Mouse (Mus musculus) testis, adult 2 months (tissue): Measurements from ENCODE around the gene Slc35e3. TPM values are rescaled to one million over a fixed set of nuclear protein-coding genes. Genes with fewer than 3 reads are reported as not detected.
"Not testable (repeated sequence)": the region's sequence is repeated elsewhere in the genome, so short reads cannot be mapped to it uniquely, and the experiment has no call there.

Source experiments
- H3K27ac ChIP-seq: fragments of 200-500 bp; 2 replicates; pipeline ENCODE4 v1.5.1; 2012; ENCODE audit warnings: low read depth, low read length; ENCODE audit not compliant: control insufficient read depth, insufficient read depth
- H3K27me3 ChIP-seq: fragments of 200-500 bp; 2 replicates; pipeline ENCODE4 v1.6.1; 2012; ENCODE audit warnings: mild to moderate bottlenecking, low read length, moderate library complexity; ENCODE audit not compliant: control insufficient read depth, insufficient read depth
- H3K36me3 ChIP-seq: fragments of 200-500 bp; 2 replicates; pipeline ENCODE4 v1.6.1; 2012; ENCODE audit warnings: mild to moderate bottlenecking, low read length; ENCODE audit not compliant: control insufficient read depth, insufficient read depth
- H3K4me1 ChIP-seq: fragments of 200-500 bp; 2 replicates; pipeline ENCODE4 v1.6.1; 2012; ENCODE audit warnings: low read length; ENCODE audit not compliant: control insufficient read depth, insufficient read depth
- H3K4me3 ChIP-seq: fragments of 200-500 bp; 2 replicates; pipeline ENCODE4 v1.5.1; 2012; ENCODE audit warnings: low read depth, mild to moderate bottlenecking, low read length, moderate library complexity, mixed read lengths; ENCODE audit not compliant: control insufficient read depth
- CTCF ChIP-seq: fragments of 200-500 bp; IDR thresholded peaks from 2 replicates; pipeline ENCODE4 v1.5.1; 2012; ENCODE audit warnings: low read depth, mild to moderate bottlenecking, inconsistent platforms, low read length, moderate library complexity; ENCODE audit not compliant: control insufficient read depth, insufficient read depth, insufficient replicate concordance
- POLR2A ChIP-seq: fragments of 200-500 bp; IDR thresholded peaks from 2 replicates; pipeline ENCODE4 v1.6.1; 2012; ENCODE audit warnings: low read depth, mild to moderate bottlenecking, inconsistent platforms, low read length, moderate library complexity; ENCODE audit not compliant: control insufficient read depth
- polyA plus RNA-seq: library from polyadenylated mRNA; depleted of rRNA; stranded (reverse); fragments of >200 nt; gene quantifications from 2 replicates; pipeline ENCODE4 v1.2.3, GENCODE M21; 2012

Slc35e3 gene
- polyA plus RNA-seq, 1 experiment: 2.7 TPM

DNA sequence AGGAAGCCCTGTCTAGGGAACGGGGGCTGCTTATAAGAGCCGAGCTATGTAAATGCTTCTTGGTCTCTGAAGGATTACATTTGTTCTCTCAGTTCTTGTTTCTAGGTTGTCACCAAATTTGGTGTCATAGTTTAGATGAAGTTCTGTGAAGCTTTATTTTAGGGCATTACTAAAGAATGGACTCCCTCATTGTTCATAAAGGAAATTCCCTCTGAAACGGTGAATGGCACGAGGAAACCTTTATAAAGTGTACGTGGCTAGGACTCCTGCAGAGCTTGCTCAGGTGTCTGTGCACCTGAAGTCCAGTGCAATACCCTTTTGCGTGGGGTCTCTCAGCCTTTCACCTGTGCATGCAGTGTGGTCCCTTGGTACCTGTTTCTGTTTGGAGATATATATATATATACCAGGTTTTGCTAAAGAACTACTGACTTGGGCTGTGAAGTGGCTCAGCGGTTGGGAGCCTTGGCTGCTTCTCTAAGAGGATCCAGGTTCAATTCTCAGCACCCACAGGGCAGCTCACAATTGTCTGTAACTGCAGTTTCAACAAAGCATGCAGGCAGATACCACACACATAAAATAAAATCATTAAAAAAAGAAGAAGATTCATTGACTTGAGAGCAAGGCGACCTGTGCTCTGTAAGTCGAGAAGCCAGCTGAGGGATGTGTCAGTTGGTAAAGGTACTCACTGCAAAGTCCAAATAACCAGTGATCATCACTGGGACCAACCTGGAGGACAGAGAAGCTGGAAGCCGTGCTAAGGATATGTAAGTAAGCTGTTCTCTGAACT, 13.9 kb upstream of the Slc35e3 start:
- TF ChIP-seq CTCF (no peak), POLR2A (no peak)
- peaks cover 12% of the 10 kb centered on the region for H3K36me3 ChIP-seq
- H3K4me1 ChIP-seq: no peaks in the 10 kb centered on the region
- no peak overlapping the region for H3K4me3 ChIP-seq
- no peaks in the 10 kb centered on the region for H3K27me3 ChIP-seq
- no peak overlapping the region for H3K27ac ChIP-seq

DNA sequence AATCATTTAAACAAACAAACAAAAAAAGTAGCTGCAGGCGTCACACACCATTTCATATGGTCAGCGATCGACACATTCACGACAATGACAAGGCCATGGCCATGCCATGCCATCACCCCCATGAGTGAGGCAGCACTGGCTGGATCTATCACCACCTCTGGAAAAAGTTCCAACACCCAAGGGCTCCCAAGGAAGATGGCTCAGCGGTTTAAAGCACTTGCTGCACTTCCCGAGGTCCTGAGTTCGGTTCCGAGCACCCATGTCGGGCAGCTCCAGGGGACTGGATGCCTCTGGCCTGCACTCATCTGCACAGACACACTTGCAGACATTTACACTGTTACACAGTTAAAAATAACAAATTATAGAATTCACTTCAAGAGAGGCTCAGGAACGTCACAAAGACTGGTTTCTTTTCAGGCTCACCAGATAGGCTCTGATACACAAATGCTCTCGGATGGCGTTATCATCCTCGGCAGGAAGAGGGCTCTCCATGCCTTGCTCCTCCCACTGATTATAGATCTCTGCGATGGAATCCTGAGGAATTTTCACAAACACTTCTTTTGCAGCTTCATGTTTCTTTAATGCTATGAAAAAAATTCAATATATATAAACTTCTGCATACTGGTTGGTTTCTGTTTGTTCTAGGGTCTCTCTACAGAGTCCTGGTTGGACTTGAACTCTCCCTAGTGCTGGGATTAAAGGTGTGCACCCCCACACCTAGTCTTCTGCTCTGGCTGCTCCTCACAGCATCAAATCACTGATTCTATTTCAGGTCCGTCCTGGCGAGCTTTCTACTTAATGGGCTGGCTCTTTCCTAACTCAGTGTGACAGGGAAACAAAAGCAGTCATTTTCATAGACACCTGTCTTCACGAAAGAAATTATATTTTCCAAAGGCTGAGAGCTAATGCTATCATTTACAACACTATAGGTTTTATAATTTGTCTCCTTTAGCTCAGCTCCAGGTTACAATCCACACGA, 12.9 kb upstream of the Slc35e3 start:
- Histone ChIP-seq H3K4me1 (no peaks in the 10 kb centered on the region), H3K4me3 (no peak overlapping the region), H3K36me3 (peaks cover 12% of the 10 kb centered on the region), H3K27me3 (no peaks in the 10 kb centered on the region), H3K27ac (no peak overlapping the region)
- TF ChIP-seq CTCF: no peak
- no peak for TF ChIP-seq POLR2A

- H3K27me3 ChIP-seq, H3K27ac ChIP-seq, H3K4me3 ChIP-seq, H3K4me1 ChIP-seq: not testable (repeated sequence)
- H3K36me3 ChIP-seq: peaks cover 12% of the 10 kb centered on the region
Observed at GRCm38 (mm10) chr10:117758344-117758743, 12.2 kb upstream of the Slc35e3 start.

DNA sequence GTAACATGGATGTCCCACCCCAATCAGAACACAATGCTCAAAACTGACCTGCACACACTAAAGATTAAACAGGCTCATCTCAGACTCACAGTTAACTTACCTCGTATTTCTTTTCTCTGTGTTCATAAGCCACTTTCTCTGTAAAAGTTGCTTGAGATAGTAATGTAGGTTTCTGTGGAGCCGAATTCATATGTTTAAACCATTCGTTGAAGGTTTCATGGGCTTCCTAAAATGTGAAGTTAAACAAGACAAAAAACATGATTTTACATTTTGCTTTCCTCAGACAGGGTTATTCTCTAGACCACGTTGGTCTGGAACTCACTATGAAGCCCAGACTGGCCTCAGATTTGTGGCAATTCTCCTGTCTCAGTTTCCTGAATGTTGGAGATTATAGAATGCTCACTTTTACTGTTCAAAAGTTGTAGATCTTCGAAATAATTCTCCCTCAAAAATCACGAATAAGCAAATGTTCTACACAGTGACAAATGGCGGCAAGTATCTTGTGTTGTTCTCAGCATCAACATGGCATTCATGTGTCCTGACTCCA, 11.7 kb upstream of the Slc35e3 start:
- Histone ChIP-seq H3K36me3 (peaks cover 9% of the 10 kb centered on the region), H3K27me3 (no peaks in the 10 kb centered on the region), H3K4me3 (no peak overlapping the region), H3K4me1 (no peaks in the 10 kb centered on the region), H3K27ac (no peak overlapping the region)
- TF ChIP-seq CTCF (no peak), POLR2A (no peak)

DNA sequence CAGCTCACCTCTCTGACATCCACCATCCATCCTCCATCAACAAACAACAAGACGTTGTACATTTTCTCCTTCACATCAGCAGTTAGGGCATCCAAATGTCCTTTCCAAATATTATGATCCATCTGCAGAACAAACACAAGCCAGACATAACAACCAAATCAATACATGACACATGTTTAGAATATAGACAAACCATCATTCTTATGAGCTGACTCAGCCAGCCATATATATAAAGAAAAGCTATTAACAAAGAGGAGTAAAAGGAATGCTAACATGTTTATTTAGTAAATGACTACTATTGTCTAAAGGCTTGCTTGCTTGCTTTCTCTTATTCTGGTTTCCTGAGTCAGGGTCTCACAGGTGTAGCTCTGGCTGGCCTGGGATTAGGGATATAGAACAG, 11.1 kb upstream of the Slc35e3 start:
- no peaks in the 10 kb centered on the region for H3K27me3 ChIP-seq
- TF ChIP-seq POLR2A (no peak), CTCF (no peak)
- no peaks in the 10 kb centered on the region for H3K4me1 ChIP-seq
- H3K36me3 ChIP-seq: peaks cover 8% of the 10 kb centered on the region
- H3K4me3 ChIP-seq: no peak overlapping the region
- H3K27ac ChIP-seq: no peak overlapping the region

DNA sequence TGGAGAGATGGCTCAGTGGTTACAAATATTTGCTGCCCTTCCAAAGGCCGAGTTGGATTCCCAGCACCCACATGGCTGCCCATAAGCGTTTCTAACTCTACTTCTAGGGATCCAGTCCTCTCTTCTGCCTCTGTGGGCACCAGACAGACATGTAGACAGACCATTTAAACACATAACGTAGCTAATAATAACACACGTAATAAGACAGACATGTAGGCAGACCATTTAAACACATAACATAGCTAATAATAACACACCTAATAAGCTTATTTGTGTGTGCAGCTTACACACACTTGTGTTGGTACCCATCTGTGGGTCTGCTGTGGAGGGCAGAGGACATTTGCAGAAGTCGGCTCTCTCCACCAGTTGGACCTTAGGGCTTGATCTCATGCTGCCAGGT, 10.6 kb upstream of the Slc35e3 start:
- Histone ChIP-seq H3K27me3 (no peaks in the 10 kb centered on the region), H3K27ac (no peak overlapping the region), H3K36me3 (peaks cover 8% of the 10 kb centered on the region), H3K4me1 (no peaks in the 10 kb centered on the region), H3K4me3 (no peak overlapping the region)
- no peak for TF ChIP-seq CTCF
- TF ChIP-seq POLR2A: no peak

DNA sequence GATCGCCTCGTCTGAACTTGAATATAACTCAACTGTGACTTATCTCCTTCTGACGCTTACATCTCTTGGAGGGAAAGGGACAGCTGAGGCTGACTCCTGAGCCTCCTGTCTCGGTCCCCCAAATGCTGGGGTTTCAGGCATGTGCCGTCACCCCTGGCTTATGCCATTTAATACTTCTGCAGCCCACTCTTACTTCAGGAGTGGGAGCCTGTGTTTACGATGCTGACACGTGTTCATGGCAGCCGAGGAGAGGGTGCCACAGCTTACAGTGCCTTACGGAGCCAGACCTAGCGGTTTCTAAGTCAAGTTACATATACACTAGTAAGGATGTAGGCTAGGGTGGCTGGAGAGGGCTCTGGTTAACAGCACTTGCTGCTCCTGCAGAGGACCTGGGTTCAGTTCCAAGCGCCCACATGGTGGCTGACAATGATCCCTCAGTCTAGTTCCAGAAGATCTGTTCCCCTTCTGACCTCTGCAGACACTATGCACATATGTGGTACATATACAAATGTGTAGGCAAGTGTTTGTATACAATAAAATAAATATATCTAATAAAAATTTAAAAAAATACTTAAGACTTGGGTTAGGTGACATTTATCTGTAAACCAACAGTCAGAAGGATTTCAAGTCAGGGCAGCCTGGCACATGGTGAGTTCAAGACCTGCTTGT, 9.8 kb upstream of the Slc35e3 start:
- Histone ChIP-seq H3K36me3 (peaks cover 8% of the 10 kb centered on the region), H3K4me1 (no peaks in the 10 kb centered on the region), H3K27ac (no peak overlapping the region), H3K27me3 (no peaks in the 10 kb centered on the region), H3K4me3 (no peak overlapping the region)
- TF ChIP-seq POLR2A: no peak
- TF ChIP-seq CTCF: no peak
